In genomic region chr1:75480036-75480435, GRCm38 (mm10) we compare ENCODE assay signal across 9 mouse cellular contexts. TPM values are rescaled to one million over a fixed set of nuclear protein-coding genes. Genes with fewer than 3 reads are reported as not detected.
DNase-seq lines count a peak whose midpoint lies in the region; ATAC-seq and TF ChIP-seq lines count a peak whose summit lies in the region.
"Had no signal": no experiment of that assay in that cellular context is flagged by ENCODE, and none has a peak within 500 bp of the region (broad histone marks: within the 10 kb centered on the region; RNA-seq: fewer than 3 reads in every experiment).

No protein-coding gene starts in this region.

- peaks cover 17% of the 10 kb centered on the region for H3K36me3 ChIP-seq in heart, embryonic 12.5 days
- H3K36me3 ChIP-seq in G1E (replicated peaks): peaks cover 36% of the 10 kb centered on the region
- peaks cover 48% of the 10 kb centered on the region for H3K36me3 ChIP-seq in forebrain, postnatal 0 days (ENCODE audit: insufficient read depth)
- peaks cover 41% of the 10 kb centered on the region for H3K36me3 ChIP-seq in midbrain, embryonic 10.5 days

- peak overlapping the region; percentile 75 for H3K4me2 ChIP-seq in heart, embryonic 12.5 days
- peak overlapping the region; percentile 82 for H3K4me2 ChIP-seq in forebrain, postnatal 0 days (ENCODE audit: low read depth)

- no peaks in the 10 kb centered on the region for H3K9me3 ChIP-seq in heart, embryonic 12.5 days (replicated peaks)
- H3K9me3 ChIP-seq in G1E (replicated peaks): no peaks in the 10 kb centered on the region
- no peaks in the 10 kb centered on the region for H3K9me3 ChIP-seq in forebrain, postnatal 0 days (ENCODE audit: low read length)
- H3K9me3 ChIP-seq in midbrain, embryonic 10.5 days (replicated peaks): no peaks in the 10 kb centered on the region

- no peak for DNase-seq in heart, postnatal 36 days
- no peak for DNase-seq in G1E (ENCODE audit: low spot score)
- DNase-seq in forebrain, postnatal 0 days: no peak
- no peak for DNase-seq in midbrain, embryonic 10.5 days (ENCODE audit: low spot score)
- no peak for DNase-seq in gastrocnemius, postnatal 10 days
- no peak for DNase-seq in urinary bladder, adult 18-20 months (ENCODE audit: low spot score in 2 of 2)

- no peak for TF ChIP-seq CTCF in G1E (IDR thresholded peaks at IDR 0.05; ENCODE audit: low read depth, low read length)
- no peak for TF ChIP-seq CTCF in forebrain, postnatal 0 days (IDR thresholded peaks at IDR 0.05; ENCODE audit: low read depth)

- intact Hi-C loops in heart, postnatal 36 days (cut with DNase I): loop anchor here (2.0 kb wide), 1 partner anchor 25 kb away; no protein-coding TSS in a partner anchor

- no peak overlapping the region for H3K27ac ChIP-seq in heart, embryonic 12.5 days (ENCODE audit: poor library complexity, severe bottlenecking)
- H3K27ac ChIP-seq in forebrain, postnatal 0 days (ENCODE audit: low read depth, low read length): peak overlapping the region; percentile 83
- H3K27ac ChIP-seq in midbrain, embryonic 10.5 days (replicated peaks): peak overlapping the region; percentile 89

- 26% methylated on average over 13 of the region's 13 CpGs for WGBS in heart, embryonic 12.5 days
- 14% methylated on average over 13 of the region's 13 CpGs for WGBS in forebrain, postnatal 0 days
- 17% methylated on average over 13 of the region's 13 CpGs for WGBS in midbrain, embryonic 10.5 days

- H3K4me3 ChIP-seq in heart, embryonic 12.5 days: peak overlapping the region; percentile 72
- H3K4me3 ChIP-seq in G1E (ENCODE audit: low read depth, low read length): peak overlapping the region; percentile 80; the same call in 1 of the 2 replicates
- peak overlapping the region; percentile 85 for H3K4me3 ChIP-seq in forebrain, postnatal 0 days (ENCODE audit: low read depth, low read length)
- H3K4me3 ChIP-seq in midbrain, embryonic 10.5 days: peak overlapping the region; percentile 94

- peaks cover 23% of the 10 kb centered on the region for H3K4me1 ChIP-seq in heart, embryonic 12.5 days (replicated peaks)
- H3K4me1 ChIP-seq in G1E (ENCODE audit: insufficient read depth, low read depth, low read length): peaks cover 44% of the 10 kb centered on the region
- H3K4me1 ChIP-seq in forebrain, postnatal 0 days (ENCODE audit: insufficient read depth): peaks cover 26% of the 10 kb centered on the region
- peaks cover 38% of the 10 kb centered on the region for H3K4me1 ChIP-seq in midbrain, embryonic 10.5 days

- ATAC-seq in heart, embryonic 12.5 days (ENCODE audit: insufficient number of reproducible peaks, low FRiP score): no peak
- no peak for ATAC-seq in G1E (ENCODE audit: extremely low read depth, insufficient number of reproducible peaks, low FRiP score, poor library complexity, severe bottlenecking)
- ATAC-seq in forebrain, postnatal 0 days: no peak
- ATAC-seq in inflammation-experienced regulatory T-cells, adult 6 months: no peak

- H3K9ac ChIP-seq in heart, embryonic 12.5 days: no peak overlapping the region
- peak overlapping the region; percentile 90 for H3K9ac ChIP-seq in forebrain, postnatal 0 days

- peaks cover 70% of the 10 kb centered on the region for H3K27me3 ChIP-seq in heart, embryonic 12.5 days (replicated peaks)
- H3K27me3 ChIP-seq in G1E (ENCODE audit: insufficient read depth, low read length): peaks cover 6% of the 10 kb centered on the region; the same call in 1 of the 2 replicates
- H3K27me3 ChIP-seq in forebrain, postnatal 0 days (ENCODE audit: insufficient read depth, low read length): no peaks in the 10 kb centered on the region
- H3K27me3 ChIP-seq in midbrain, embryonic 10.5 days (ENCODE audit: low read depth, poor library complexity, severe bottlenecking): peaks cover 70% of the 10 kb centered on the region
- H3K27me3 ChIP-seq: Patski had no signal

RNA-seq across cellular contexts. Expression of gene Tmem198, which starts 0.7 kb away (rescaled TPM):
- 0.41 and 0.49 TPM in 2 replicates for polyA plus RNA-seq in heart, embryonic 12.5 days (2016; fragmentation: Nextera tagmentation; extraction: Ambion mirVana)
- total RNA-seq in heart, postnatal 36 days (2021): under 1 TPM; 0.11 to 0.19 TPM
- total RNA-seq in G1E (2014; fragmentation: Nextera tagmentation) (0.30 TPM in 1 of 2 replicates, not detected in the other), G1E (2017) (0.76 and 1.1 TPM in 2 replicates)
- 4.0 and 4.8 TPM in 2 replicates for polyA plus RNA-seq in G1E (2012)
- 54.8 and 58.0 TPM in 2 replicates for total RNA-seq in forebrain, postnatal 0 days (2014; rRNA removed)
- polyA plus RNA-seq in forebrain, postnatal 0 days (2015; fragmentation: Nextera tagmentation; extraction: Ambion mirVana): 61.2 and 70.8 TPM in 2 replicates
- polyA plus RNA-seq in midbrain, embryonic 10.5 days (2016; fragmentation: Nextera tagmentation; extraction: Ambion mirVana): 9.9 and 17.4 TPM in 2 replicates
- under 1 TPM in 1 of 3 experiments, not detected in 2; 0.24 TPM for polyA plus RNA-seq in inflammation-experienced regulatory T-cells, adult 6 months (2017; shearing (Covaris generic))
- total RNA-seq in gastrocnemius, postnatal 10 days (2021): under 1 TPM; 0.68 to 0.87 TPM

RNA-seq across cellular contexts. Expression of gene Chpf, which starts 0.9 kb away (rescaled TPM):
- polyA plus RNA-seq in heart, embryonic 12.5 days (2016; fragmentation: Nextera tagmentation; extraction: Ambion mirVana): 35.2 and 37.8 TPM in 2 replicates
- 10 to 100 TPM; 25.5 to 26.8 TPM for total RNA-seq in heart, postnatal 36 days (2021)
- total RNA-seq in G1E (2014; fragmentation: Nextera tagmentation): 19.9 and 23.6 TPM in 2 replicates
- 12.0 and 16.6 TPM in 2 replicates for total RNA-seq in G1E (2017)
- polyA plus RNA-seq in G1E (2012): 119 and 121 TPM in 2 replicates
- total RNA-seq in forebrain, postnatal 0 days (2014; rRNA removed): 65.9 and 80.4 TPM in 2 replicates
- polyA plus RNA-seq in forebrain, postnatal 0 days (2015; fragmentation: Nextera tagmentation; extraction: Ambion mirVana): 55.5 and 56.8 TPM in 2 replicates
- 24.4 and 25.2 TPM in 2 replicates for polyA plus RNA-seq in midbrain, embryonic 10.5 days (2016; fragmentation: Nextera tagmentation; extraction: Ambion mirVana)
- polyA plus RNA-seq in inflammation-experienced regulatory T-cells, adult 6 months (2017; shearing (Covaris generic)): 1 to 10 TPM; 5.5 to 6.9 (median 5.6) TPM
- total RNA-seq in gastrocnemius, postnatal 10 days (2021): 10 to 100 TPM; 22.2 to 32.0 TPM

RNA-seq across cellular contexts. Expression of gene Obsl1, which starts 26.2 kb away (rescaled TPM):
- 137 and 147 TPM in 2 replicates for polyA plus RNA-seq in heart, embryonic 12.5 days (2016; fragmentation: Nextera tagmentation; extraction: Ambion mirVana)
- total RNA-seq in heart, postnatal 36 days (2021): 100 to 1,000 TPM; 130 to 136 TPM
- total RNA-seq in G1E (2014; fragmentation: Nextera tagmentation) (not detected in 2 replicates), G1E (2017) (0.05 and 0.17 TPM in 2 replicates)
- polyA plus RNA-seq in G1E (2012): not detected in 2 replicates
- 28.4 and 43.7 TPM in 2 replicates for total RNA-seq in forebrain, postnatal 0 days (2014; rRNA removed)
- polyA plus RNA-seq in forebrain, postnatal 0 days (2015; fragmentation: Nextera tagmentation; extraction: Ambion mirVana): 18.7 and 22.9 TPM in 2 replicates
- 35.2 and 35.7 TPM in 2 replicates for polyA plus RNA-seq in midbrain, embryonic 10.5 days (2016; fragmentation: Nextera tagmentation; extraction: Ambion mirVana)
- polyA plus RNA-seq in inflammation-experienced regulatory T-cells, adult 6 months (2017; shearing (Covaris generic)): not detected
- total RNA-seq in gastrocnemius, postnatal 10 days (2021): 100 to 1,000 TPM; 107 to 122 TPM

RNA-seq across cellular contexts. Expression of gene Inha, which starts 26.8 kb away (rescaled TPM):
- 7.5 and 9.2 TPM in 2 replicates for polyA plus RNA-seq in heart, embryonic 12.5 days (2016; fragmentation: Nextera tagmentation; extraction: Ambion mirVana)
- 1 to 10 TPM; 3.6 TPM for total RNA-seq in heart, postnatal 36 days (2021)
- total RNA-seq in G1E (2014; fragmentation: Nextera tagmentation) (not detected in 2 replicates), G1E (2017) (not detected in 2 replicates)
- polyA plus RNA-seq in G1E (2012): not detected in 2 replicates
- 24.5 and 26.6 TPM in 2 replicates for total RNA-seq in forebrain, postnatal 0 days (2014; rRNA removed)
- polyA plus RNA-seq in forebrain, postnatal 0 days (2015; fragmentation: Nextera tagmentation; extraction: Ambion mirVana): 19.6 and 24.8 TPM in 2 replicates
- polyA plus RNA-seq in midbrain, embryonic 10.5 days (2016; fragmentation: Nextera tagmentation; extraction: Ambion mirVana): 1.7 and 2.7 TPM in 2 replicates
- not detected for polyA plus RNA-seq in inflammation-experienced regulatory T-cells, adult 6 months (2017; shearing (Covaris generic))
- 10 to 100 TPM; 11.9 to 12.8 TPM for total RNA-seq in gastrocnemius, postnatal 10 days (2021)

RNA-seq across cellular contexts. Expression of gene Asic4, which starts 29.8 kb away (rescaled TPM):
- 0.24 and 0.33 TPM in 2 replicates for polyA plus RNA-seq in heart, embryonic 12.5 days (2016; fragmentation: Nextera tagmentation; extraction: Ambion mirVana)
- not detected for total RNA-seq in heart, postnatal 36 days (2021)
- 1.1 and 2.9 TPM in 2 replicates for total RNA-seq in G1E (2014; fragmentation: Nextera tagmentation)
- total RNA-seq in G1E (2017): 1.7 and 2.6 TPM in 2 replicates
- polyA plus RNA-seq in G1E (2012): 8.7 and 8.8 TPM in 2 replicates
- total RNA-seq in forebrain, postnatal 0 days (2014; rRNA removed): 21.2 and 21.4 TPM in 2 replicates
- 6.3 and 7.7 TPM in 2 replicates for polyA plus RNA-seq in forebrain, postnatal 0 days (2015; fragmentation: Nextera tagmentation; extraction: Ambion mirVana)
- 6.1 and 17.7 TPM in 2 replicates for polyA plus RNA-seq in midbrain, embryonic 10.5 days (2016; fragmentation: Nextera tagmentation; extraction: Ambion mirVana)
- not detected for polyA plus RNA-seq in inflammation-experienced regulatory T-cells, adult 6 months (2017; shearing (Covaris generic))
- total RNA-seq in gastrocnemius, postnatal 10 days (2021): not detected

Comparison
In these comparisons a context has a peak if more than half of its experiments do, and no peak if none do; other contexts are left out.
1. RNA of gene Obsl1, which starts 26.2 kb away (polyA plus RNA-seq): 137 to 147 TPM in heart, embryonic 12.5 days, 35.2 to 35.7 TPM in midbrain, embryonic 10.5 days and 18.7 to 22.9 TPM in forebrain, postnatal 0 days; not detected in inflammation-experienced regulatory T-cells, adult 6 months and not detected in G1E; every median in the first group is over 10 times any median in the second.
2. Peak in every context shown above with its lines, with median percentiles within 50 percentile points of each other: H3K4me3 ChIP-seq.